Mouse (Mus musculus) heart, postnatal 10 days (tissue): Measurements from ENCODE around the gene Hip1. TPM values are rescaled to one million over a fixed set of nuclear protein-coding genes. Genes with fewer than 3 reads are reported as not detected.
"Not testable (repeated sequence)": the region's sequence is repeated elsewhere in the genome, so short reads cannot be mapped to it uniquely, and the experiment has no call there.

Source experiments
- DNase-seq, 2 experiments: peaks; one replicate each; pipeline ENCODE4 v3.0.0; 2021
- intact Hi-C: fragments of 180-260 bp; cut with DNase I; formaldehyde crosslinking; loops from one replicate; pipeline ENCODE4 v1.15.1; 2025
- microRNA-seq, 2 experiments: library from miRNA; unstranded; fragments of <30 nt; microRNA quantifications; one replicate each; pipeline ENCODE4 v1.2.0; 2022
- total RNA-seq, 2 experiments: library from RNA; stranded (reverse); gene quantifications; 2 replicates each; pipeline ENCODE4 v1.2.3; 2021

Hip1 gene
- total RNA-seq, 2 experiments from 2014 or later, result 43.3 to 51.8 TPM

DNA sequence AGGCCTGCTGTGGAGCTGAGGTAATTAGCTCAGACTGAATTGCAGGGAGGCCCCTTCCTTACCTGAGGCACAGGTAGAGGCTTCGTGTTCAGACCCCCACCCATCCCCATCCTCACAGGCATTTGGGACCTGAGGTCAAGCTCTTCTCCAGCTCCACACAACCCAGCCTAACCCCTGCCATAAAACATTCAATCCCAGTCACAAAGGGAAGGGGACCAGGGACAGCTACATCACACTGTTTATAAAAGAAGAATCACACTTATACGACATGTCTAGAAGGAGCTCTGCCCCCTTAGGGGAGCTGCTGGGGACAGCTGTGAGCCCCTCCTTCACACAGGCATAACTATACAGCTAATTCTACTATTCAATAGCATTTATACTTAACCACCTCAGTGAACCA, 168.6 kb downstream of the Hip1 start:
- intact Hi-C loops, result no loop called here
- no peak for DNase-seq

DNA sequence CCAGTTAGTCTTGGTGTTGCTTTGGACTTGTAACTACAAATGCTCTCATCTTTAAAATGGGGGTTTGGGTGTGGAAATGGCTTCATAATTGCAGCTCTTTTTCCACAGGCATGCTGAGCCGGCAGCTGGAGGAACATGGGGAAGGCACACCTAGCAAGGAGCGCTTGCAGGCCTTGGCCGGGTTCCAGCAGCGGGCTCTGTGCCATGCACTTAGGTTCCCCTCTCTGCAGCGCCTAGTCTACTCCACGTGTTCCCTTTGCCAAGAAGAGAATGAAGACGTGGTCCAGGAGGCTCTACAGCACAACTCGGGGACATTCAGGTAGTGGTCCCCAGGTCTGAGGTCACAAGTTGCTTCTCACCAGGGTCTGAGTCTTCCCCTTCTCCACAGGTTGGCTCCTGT, 169.8 kb downstream of the Hip1 start:
- intact Hi-C loops, result no loop called here
- peak; percentile 47 to 54 for DNase-seq

DNA sequence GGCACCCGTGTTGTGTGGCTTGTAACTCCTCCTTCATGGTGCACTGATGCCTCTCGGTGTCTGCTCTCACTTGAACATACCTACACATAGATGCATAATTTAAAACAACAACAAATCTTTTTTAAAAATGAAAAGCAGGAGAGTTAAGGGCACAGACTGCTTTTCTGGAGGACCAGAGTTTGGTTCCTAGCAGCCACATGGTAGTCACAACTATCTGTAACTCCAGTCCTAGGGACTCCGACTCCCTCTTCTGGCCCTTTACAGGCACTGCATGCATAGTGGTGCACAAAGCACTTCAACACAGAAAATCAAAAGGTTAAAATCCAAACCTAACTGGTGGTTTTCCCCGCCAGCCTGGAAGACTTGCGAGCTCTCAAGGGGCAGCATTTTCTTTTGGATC, 171.3 kb downstream of the Hip1 start:
- no peak for DNase-seq
- intact Hi-C loops, result no loop called here

DNA sequence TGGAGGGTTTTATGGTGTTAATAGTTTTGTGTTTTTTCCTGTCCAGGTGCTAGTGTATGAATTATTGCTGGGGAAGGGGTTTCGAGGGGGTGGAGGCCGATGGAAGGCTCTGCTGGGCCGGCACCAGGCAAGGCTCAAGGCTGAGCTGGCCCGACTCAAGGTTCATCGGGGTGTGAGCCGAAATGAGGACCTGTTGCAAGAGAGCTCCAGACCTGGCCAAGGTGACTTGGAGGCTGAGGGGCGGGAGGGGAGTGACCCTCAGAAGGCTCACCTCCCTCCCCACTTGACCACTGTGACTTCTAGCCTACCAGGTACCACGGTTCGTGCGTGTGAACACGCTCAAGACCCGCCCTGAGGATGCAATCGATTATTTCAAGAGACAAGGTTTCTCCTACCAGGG, 173.7 kb downstream of the Hip1 start:
- intact Hi-C loops, result no loop called here
- no peak for DNase-seq

DNA sequence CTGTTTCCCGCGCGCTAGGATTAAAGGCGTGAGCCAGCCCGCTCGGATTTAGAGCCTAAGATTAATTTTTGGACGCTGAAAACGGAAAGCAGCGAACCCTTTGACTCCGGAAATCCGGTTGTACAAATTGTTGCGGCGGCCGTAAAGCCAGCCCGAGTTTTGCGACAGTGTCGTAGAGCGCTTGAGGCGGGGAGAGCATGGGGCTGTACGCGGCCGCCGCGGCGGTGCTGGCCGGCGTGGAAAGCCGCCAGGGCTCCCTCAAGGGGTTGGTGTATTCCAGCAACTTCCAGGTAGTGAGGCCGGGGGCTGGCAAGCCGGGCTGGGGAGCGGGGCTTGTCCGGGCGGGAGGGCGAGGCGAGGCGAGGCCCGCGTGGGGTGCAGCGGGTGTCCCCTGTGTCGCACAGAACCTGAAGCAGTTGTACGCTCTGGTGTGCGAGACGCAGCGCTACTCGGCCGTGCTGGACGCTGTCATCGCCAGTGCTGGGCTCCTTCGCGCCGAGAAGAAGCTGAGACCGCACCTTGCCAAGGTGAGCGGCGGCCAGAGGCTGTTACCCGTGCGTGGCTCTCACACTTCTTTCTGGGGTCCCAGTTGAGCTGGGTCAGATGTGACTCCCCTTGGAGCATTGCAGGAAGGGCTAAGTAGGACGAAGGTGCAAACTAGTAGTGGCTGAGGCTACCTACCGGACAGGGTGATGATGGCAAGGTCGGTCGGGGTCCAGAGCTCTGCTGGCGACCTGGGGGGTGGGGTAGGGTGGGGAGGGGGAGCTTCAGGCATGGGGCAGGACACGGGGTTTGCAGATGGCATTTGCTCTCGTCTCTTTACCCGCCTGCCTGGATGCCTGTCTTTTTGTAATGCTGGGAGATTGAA, 174.9 kb downstream of the Hip1 start, which contains the start of gene Nsun5:
TSS of gene Nsun5 (plus strand) at position 167 of the 868 bp plus-strand sequence.
- DNase-seq, result peak; percentile 96 to 97
- intact Hi-C loops, result no loop called here

DNA sequence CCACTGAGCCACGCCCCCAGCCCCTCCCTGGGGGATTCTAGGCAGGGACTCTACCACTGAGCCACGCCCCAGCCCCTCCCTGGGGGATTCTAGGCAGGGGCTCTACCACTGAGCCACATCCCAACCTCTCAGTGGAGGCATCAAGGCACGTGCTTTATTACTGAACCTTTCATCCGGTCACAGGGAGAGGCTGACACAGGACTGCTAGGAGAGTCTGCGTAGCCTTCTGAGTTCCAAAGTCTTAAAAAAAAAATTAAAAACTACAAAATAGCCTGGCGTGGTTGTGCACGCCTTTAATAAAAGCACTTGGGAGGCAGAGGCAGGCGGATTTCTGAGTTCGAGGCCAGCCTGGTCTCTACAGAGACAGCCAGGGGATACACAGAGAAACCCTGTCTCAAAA, 175.7 kb downstream of the Hip1 start:
- DNase-seq, intact Hi-C loops: not testable (repeated sequence)

DNA sequence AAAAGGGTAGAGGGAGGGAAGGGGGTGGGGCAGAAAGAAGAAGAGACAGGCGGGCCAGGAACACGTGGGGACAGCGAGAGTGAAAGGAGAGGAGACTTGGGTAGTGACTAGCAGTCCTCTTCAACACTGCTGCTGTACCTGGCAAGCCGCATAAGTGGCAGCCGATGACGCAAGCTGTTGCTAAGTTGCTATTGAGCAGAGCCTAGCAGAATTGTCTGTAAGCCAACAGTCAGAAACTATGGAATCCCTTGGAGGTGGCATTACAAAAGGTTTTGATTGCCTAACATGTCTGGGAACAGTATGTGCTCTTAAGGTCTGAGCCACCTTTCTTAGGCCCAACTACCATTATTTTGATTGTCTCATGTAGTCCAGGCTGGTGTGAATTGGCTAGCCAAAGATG, 176.6 kb downstream of the Hip1 start:
- intact Hi-C loops, result no loop called here
- no peak for DNase-seq

DNA sequence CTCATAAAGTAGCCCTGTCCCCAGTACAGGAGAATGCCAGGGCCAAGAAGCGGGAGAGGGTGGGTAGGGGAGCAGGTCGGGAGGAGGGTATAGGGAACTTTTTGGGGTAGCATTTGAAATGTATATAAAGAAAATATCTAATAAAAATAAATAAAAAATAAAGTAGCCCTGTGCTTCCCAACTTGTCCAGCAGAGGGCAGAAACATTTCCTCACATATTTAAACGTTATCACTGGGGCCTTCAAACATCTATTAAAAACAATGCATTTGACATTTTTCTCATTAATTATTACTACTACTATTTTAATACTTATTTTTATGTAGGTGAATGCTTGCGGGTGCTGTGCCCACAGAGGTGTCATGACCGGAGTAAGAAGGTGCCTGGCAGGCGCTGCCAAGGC, 177.1 kb downstream of the Hip1 start:
- DNase-seq, result peak in 1 of 2 experiments; percentile 33
- intact Hi-C loops, result no loop called here

DNA sequence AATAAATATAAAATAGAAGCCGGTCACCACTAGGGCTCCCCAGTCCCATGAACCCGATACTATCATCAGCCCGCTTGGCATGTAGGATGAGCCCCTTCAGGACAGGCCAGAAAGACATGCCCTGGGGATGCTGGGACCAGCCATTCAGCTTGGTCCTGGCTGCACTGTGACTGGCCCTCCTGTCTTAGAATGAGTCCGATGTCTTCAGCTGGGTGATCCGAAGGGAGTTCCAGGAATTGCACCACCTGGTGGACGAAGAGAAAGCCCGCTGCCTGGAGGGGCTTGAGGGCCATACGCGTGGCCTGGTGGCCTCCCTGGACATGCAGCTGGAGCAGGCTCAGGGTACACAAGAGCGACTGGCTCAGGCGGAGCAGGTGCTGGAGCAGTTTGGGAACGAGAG, 181.4 kb downstream of the Hip1 start:
- DNase-seq, result peak; percentile 40 to 60
- intact Hi-C loops, result no loop called here

DNA sequence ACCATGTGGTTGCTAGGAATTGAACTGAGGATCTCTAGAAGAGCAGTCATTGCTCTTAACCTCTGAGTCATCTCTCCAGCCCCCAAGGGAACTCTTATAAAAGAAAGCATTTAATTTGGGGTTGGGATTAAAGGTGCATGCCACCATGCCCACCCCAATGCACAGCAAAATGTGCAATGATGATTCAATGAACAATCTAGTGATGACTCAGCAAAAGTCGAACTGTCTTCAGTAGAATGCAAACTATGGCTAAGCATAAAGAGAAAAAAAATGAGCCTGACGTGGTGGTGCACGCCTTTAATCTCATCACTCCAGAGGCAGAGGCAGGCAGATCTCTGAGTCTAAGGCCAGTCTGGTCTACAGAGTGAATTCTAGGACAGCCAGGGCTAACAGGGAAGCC, 182.3 kb downstream of the Hip1 start:
- intact Hi-C loops, result no loop called here
- no peak for DNase-seq

DNA sequence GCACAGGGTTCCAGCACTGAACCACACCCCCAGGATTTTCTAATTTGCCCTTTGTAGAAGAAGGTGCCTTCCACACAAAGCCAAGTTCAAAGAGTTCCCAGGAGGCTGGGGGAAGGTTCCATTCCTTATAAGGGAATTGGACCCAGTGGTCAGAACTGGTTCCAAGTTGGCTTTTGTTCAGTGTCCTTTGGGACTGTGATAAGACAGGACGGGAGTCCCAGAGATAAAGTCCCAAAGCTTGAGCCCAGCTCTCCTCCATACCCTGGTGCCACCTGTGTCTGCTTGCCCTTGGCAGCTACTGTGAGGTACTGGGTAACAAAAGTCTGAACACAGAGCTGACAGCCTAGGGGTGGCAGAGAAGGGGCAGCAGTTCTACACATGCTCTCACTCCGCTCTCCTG, 185.1 kb downstream of the Hip1 start:
- intact Hi-C loops, result no loop called here
- peak; percentile 79 to 87 for DNase-seq

DNA sequence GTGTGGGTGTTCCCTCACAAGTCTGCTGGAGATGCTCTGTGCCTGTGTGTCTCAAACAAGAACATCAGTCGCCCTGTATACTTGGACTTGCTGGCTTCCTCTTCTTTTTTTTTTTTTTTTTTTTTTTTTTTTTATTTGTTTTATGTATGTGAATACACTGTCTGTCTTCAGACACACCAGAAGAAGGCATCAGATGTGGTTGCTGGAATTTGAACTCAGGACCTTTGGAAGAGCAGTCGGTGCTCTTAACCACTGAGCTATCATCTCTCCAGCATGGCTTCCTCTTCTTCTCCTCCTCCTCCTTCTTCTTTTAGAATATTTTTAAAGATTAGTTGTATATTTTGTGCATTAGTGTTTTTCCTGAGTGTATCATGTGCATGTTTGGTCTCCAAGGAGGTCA, 187.4 kb downstream of the Hip1 start:
- intact Hi-C loops, result no loop called here
- peak in 1 of 2 experiments; percentile 32 for DNase-seq

Small RNA genes within 50 kb of the gene (microRNA-seq; reads per million reads assigned to microRNA genes)
- gene Mir7033, result 0.35 to 0.47 reads per million in 2 experiments

Other genes starting within 250 kb of the Hip1 start
- gene Fkbp6, start 195.1 kb downstream of the Hip1 start, total RNA-seq, result under 1 TPM; 0.36 to 0.40 TPM
- gene Trim50, start 191.8 kb downstream of the Hip1 start, total RNA-seq, result under 1 TPM in 1 of 2 experiments, not detected in 1; 0.17 TPM
- 10 to 100 TPM; 16.4 to 20.0 TPM for gene Nsun5, start 175.2 kb downstream of the Hip1 start, total RNA-seq
- 10 to 100 TPM; 22.3 to 22.6 TPM for gene Pom121, start 150.6 kb downstream of the Hip1 start, total RNA-seq
- not detected for gene Ccl26, start 18.4 kb upstream of the Hip1 start, total RNA-seq
- 1 to 10 TPM; 1.2 to 1.8 TPM for gene Ccl24, start 27.9 kb upstream of the Hip1 start, total RNA-seq
- gene Rhbdd2, start 87.5 kb upstream of the Hip1 start, total RNA-seq, result 10 to 100 TPM; 19.2 to 21.1 TPM
- 10 to 100 TPM; 62.8 to 72.0 TPM for gene Por, start 124.9 kb upstream of the Hip1 start, total RNA-seq
- gene Tmem120a, start 199.3 kb upstream of the Hip1 start, total RNA-seq, result 10 to 100 TPM; 10.0 to 17.4 TPM
- gene Styxl1, start 233.3 kb upstream of the Hip1 start, total RNA-seq, result not detected
- 1,000 to 10,000 TPM; 1,661 to 1,664 TPM for gene Mdh2, start 233.4 kb upstream of the Hip1 start, total RNA-seq